Mouse (Mus musculus) naive thymus-derived CD4-positive, alpha-beta T cell, adult 2 months (primary cell): ENCODE results near the gene Zbtb46.

Experiments
- DNase-seq: peaks from one replicate; pipeline ENCODE4 v3.0.0-alpha.2; 2011; ENCODE audit warnings: low read depth

Zbtb46 gene

GRCm38 (mm10) chr2:181459153-181459672 is at the start of gene Zbtb46:
Gene Zbtb46 (minus strand): TSS chr2:181459426.
- peak; percentile 27 for DNase-seq

- no peak for DNase-seq
Observed at GRCm38 (mm10) chr2:181498644-181499043, 39.4 kb upstream of the Zbtb46 start.

GRCm38 (mm10) chr2:181497548-181497875 is 38.3 kb upstream of the Zbtb46 start:
- DNase-seq = peak; percentile 77

- peak; percentile 98 for DNase-seq
Observed at GRCm38 (mm10) chr2:181496831-181497547, 37.8 kb upstream of the Zbtb46 start, which contains the start of gene Tpd52l2. Gene Tpd52l2 (plus strand): TSS chr2:181497142.

- peak; percentile 85 for DNase-seq
Observed at GRCm38 (mm10) chr2:181496281-181496680, 37.1 kb upstream of the Zbtb46 start.

GRCm38 (mm10) chr2:181495845-181496244 is 36.6 kb upstream of the Zbtb46 start:
- DNase-seq = peak; percentile 49

- DNase-seq = no peak
Observed at GRCm38 (mm10) chr2:181494266-181494945, 35.2 kb upstream of the Zbtb46 start.

GRCm38 (mm10) chr2:181493156-181493927 is 34.1 kb upstream of the Zbtb46 start, which contains the start of gene Abhd16b:
Gene Abhd16b (plus strand): TSS chr2:181493206.
- no peak for DNase-seq

- DNase-seq = no peak
Observed at GRCm38 (mm10) chr2:181492206-181492605, 33.0 kb upstream of the Zbtb46 start.

GRCm38 (mm10) chr2:181491432-181492205 is 32.4 kb upstream of the Zbtb46 start:
- DNase-seq = peak; percentile 61

GRCm38 (mm10) chr2:181487338-181488277 is 28.4 kb upstream of the Zbtb46 start:
- DNase-seq = no peak

- DNase-seq = no peak
Observed at GRCm38 (mm10) chr2:181485741-181486140, 26.5 kb upstream of the Zbtb46 start.

GRCm38 (mm10) chr2:181484456-181485233 is 25.4 kb upstream of the Zbtb46 start:
- DNase-seq = peak; percentile 16

- DNase-seq = peak; percentile 74
Observed at GRCm38 (mm10) chr2:181483562-181484318, 24.5 kb upstream of the Zbtb46 start.

GRCm38 (mm10) chr2:181483120-181483519 is 23.9 kb upstream of the Zbtb46 start:
- no peak for DNase-seq

- DNase-seq = no peak
Observed at GRCm38 (mm10) chr2:181472256-181472827, 13.1 kb upstream of the Zbtb46 start.

GRCm38 (mm10) chr2:181471246-181471645 is 12.0 kb upstream of the Zbtb46 start:
- DNase-seq = no peak

- no peak for DNase-seq
Observed at GRCm38 (mm10) chr2:181470285-181470684, 11.1 kb upstream of the Zbtb46 start.

- no peak for DNase-seq
Observed at GRCm38 (mm10) chr2:181465423-181465822, 6.2 kb upstream of the Zbtb46 start.
